Mouse (Mus musculus): Measurements from ENCODE around the gene Ybx2. TPM values are rescaled to one million over a fixed set of nuclear protein-coding genes. Genes with fewer than 3 reads are reported as not detected.
"Not testable (repeated sequence)": the region's sequence is repeated elsewhere in the genome, so short reads cannot be mapped to it uniquely, and the experiment has no call there.

Ybx2 gene
- total and polyA plus RNA-seq, 3 experiments, result 0.25 to 0.39 TPM; not detected in 1

GRCm38 (mm10) chr11:69922796-69923195, 12.8 kb upstream of the Ybx2 start:
- Histone ChIP-seq H3K27ac (ENCODE audit: insufficient read depth, low read depth) (no peak overlapping the region), H3K4me2 (ENCODE audit: insufficient read depth, low read depth, poor library complexity, severe bottlenecking) (peak overlapping the region; percentile 63), H3K9me3 (replicated peaks; ENCODE audit: low read length) (no peaks in the 10 kb centered on the region), H3K9ac (ENCODE audit: insufficient read depth, low read depth) (peak overlapping the region; percentile 88), H3K79me2 (replicated peaks; ENCODE audit: control insufficient read depth, extremely low read depth, insufficient read depth, poor library complexity, severe bottlenecking) (peaks cover 32% of the 10 kb centered on the region), H3K27me3 (replicated peaks) (no peaks in the 10 kb centered on the region), H3K36me3 (replicated peaks in 1 of 2; ENCODE audit: control insufficient read depth in 1 of 2, insufficient read depth in 1 of 2, low read length in 1 of 2) (peaks cover 13 to 18% of the 10 kb centered on the region in 2 experiments), H3K4me3 (replicated peaks in 1 of 3; ENCODE audit: low read depth in 2 of 3, low read length in 2 of 3, poor library complexity in 1 of 3) (peak overlapping the region in 2 of 3 experiments; percentile 47 to 95), H3K4me1 (ENCODE audit: control insufficient read depth in 1 of 2, insufficient read depth in 2 of 2) (peaks cover 7 to 27% of the 10 kb centered on the region in 2 experiments)
- DNase-seq (ENCODE audit: extremely low read depth), result no peak
- TF ChIP-seq MAFK (IDR thresholded peaks at IDR 0.05; ENCODE audit: insufficient replicate concordance, low read length), result peak; percentile 74; the same call in 1 of the 2 replicates
- TF ChIP-seq E2F4 (IDR thresholded peaks at IDR 0.05; ENCODE audit: insufficient replicate concordance, low read depth, low read length), result no peak
- dilution Hi-C loops (cut with MboI; ENCODE audit: extremely low pct_ligation_motif_present, extremely low pct_unique_long_range_greater_than_20kb, low sequenced_read_pairs) (no loop called here), in situ Hi-C loops (cut with MboI; ENCODE audit: low pct_ligation_motif_present, low pct_unique_long_range_greater_than_20kb, low sequenced_read_pairs) (no loop called here)

- dilution Hi-C loops (cut with MboI; ENCODE audit: extremely low pct_ligation_motif_present, extremely low pct_unique_long_range_greater_than_20kb, low sequenced_read_pairs) (no loop called here), in situ Hi-C loops (cut with MboI; ENCODE audit: low pct_ligation_motif_present, low pct_unique_long_range_greater_than_20kb, low sequenced_read_pairs) (no loop called here)
- Histone ChIP-seq H3K79me2 (replicated peaks; ENCODE audit: control insufficient read depth, extremely low read depth, insufficient read depth, poor library complexity, severe bottlenecking) (no peaks in the 10 kb centered on the region), H3K27me3 (replicated peaks) (no peaks in the 10 kb centered on the region), H3K36me3 (replicated peaks in 1 of 2; ENCODE audit: control insufficient read depth in 1 of 2, insufficient read depth in 1 of 2, low read length in 1 of 2) (no peaks in the 10 kb centered on the region), H3K4me3 (replicated peaks in 1 of 3; ENCODE audit: low read depth in 2 of 3, low read length in 2 of 3, poor library complexity in 1 of 3) (no peak overlapping the region), H3K27ac (ENCODE audit: insufficient read depth, low read depth) (no peak overlapping the region), H3K4me1 (ENCODE audit: control insufficient read depth in 1 of 2, insufficient read depth in 2 of 2) (peaks cover 9 to 33% of the 10 kb centered on the region in 2 experiments; a peak in 3 of 4 replicates), H3K9me3 (replicated peaks; ENCODE audit: low read length) (no peaks in the 10 kb centered on the region), H3K9ac (ENCODE audit: insufficient read depth, low read depth) (no peak overlapping the region), H3K4me2 (ENCODE audit: insufficient read depth, low read depth, poor library complexity, severe bottlenecking) (no peak overlapping the region)
- no peak for TF ChIP-seq ZMIZ1 (IDR thresholded peaks at IDR 0.05; ENCODE audit: low read depth, low read length)
- peak in 1 of 2 experiments; percentile 20; a peak in 2 of 4 replicates for TF ChIP-seq CTCF (conservative IDR thresholded peaks at IDR 0.05 in 1 of 2, IDR thresholded peaks at IDR 0.05 in 1 of 2; ENCODE audit: low read depth in 2 of 2, low read length in 2 of 2)
- TF ChIP-seq POLR2A (IDR thresholded peaks at IDR 0.05; ENCODE audit: low read depth, low read length), result no peak
- no peak for TF ChIP-seq MAFK (IDR thresholded peaks at IDR 0.05; ENCODE audit: insufficient replicate concordance, low read length)
- no peak for DNase-seq (ENCODE audit: extremely low read depth)
These were observed 8.1 kb upstream of the Ybx2 start for GRCm38 (mm10) chr11:69927501-69927900.

GRCm38 (mm10) chr11:69929712-69930111, 5.9 kb upstream of the Ybx2 start:
- no peaks in the 10 kb centered on the region for H3K36me3 ChIP-seq (replicated peaks in 1 of 2; ENCODE audit: control insufficient read depth in 1 of 2, insufficient read depth in 1 of 2, low read length in 1 of 2)
- no peak overlapping the region for H3K9ac ChIP-seq (ENCODE audit: insufficient read depth, low read depth)
- in situ Hi-C loops (cut with MboI; ENCODE audit: low pct_ligation_motif_present, low pct_unique_long_range_greater_than_20kb, low sequenced_read_pairs) (no loop called here), dilution Hi-C loops (cut with MboI; ENCODE audit: extremely low pct_ligation_motif_present, extremely low pct_unique_long_range_greater_than_20kb, low sequenced_read_pairs) (no loop called here)
- DNase-seq (ENCODE audit: extremely low read depth), result no peak
- no peaks in the 10 kb centered on the region for H3K9me3 ChIP-seq (replicated peaks; ENCODE audit: low read length)
- H3K27me3 ChIP-seq (replicated peaks), result peaks cover 5% of the 10 kb centered on the region
- no peak overlapping the region for H3K4me3 ChIP-seq (replicated peaks in 1 of 3; ENCODE audit: low read depth in 2 of 3, low read length in 2 of 3, poor library complexity in 1 of 3)
- peaks cover 6 to 38% of the 10 kb centered on the region in 2 experiments; a peak in 3 of 4 replicates for H3K4me1 ChIP-seq (ENCODE audit: control insufficient read depth in 1 of 2, insufficient read depth in 2 of 2)
- no peak overlapping the region for H3K27ac ChIP-seq (ENCODE audit: insufficient read depth, low read depth)
- H3K79me2 ChIP-seq (replicated peaks; ENCODE audit: control insufficient read depth, extremely low read depth, insufficient read depth, poor library complexity, severe bottlenecking), result no peaks in the 10 kb centered on the region
- H3K4me2 ChIP-seq (ENCODE audit: insufficient read depth, low read depth, poor library complexity, severe bottlenecking), result no peak overlapping the region
- TF ChIP-seq GABPA (IDR thresholded peaks at IDR 0.05; ENCODE audit: insufficient replicate concordance, low read depth, low read length) (no peak), EP300 (IDR thresholded peaks at IDR 0.05; ENCODE audit: low read length) (peak; percentile 24; the same call in 1 of the 2 replicates), NRF1 (IDR thresholded peaks at IDR 0.05; ENCODE audit: low read depth, low read length) (0 out of 2 replicates have a peak, but pooled peaks have one; percentile 9), ZNF384 (IDR thresholded peaks at IDR 0.05; ENCODE audit: low read depth, low read length) (peak; percentile 71), BHLHE40 (IDR thresholded peaks at IDR 0.05; ENCODE audit: low read depth, low read length) (peak; percentile 42; the same call in 1 of the 2 replicates), HCFC1 (IDR thresholded peaks at IDR 0.05; ENCODE audit: low read depth, low read length) (no peak), POLR2AphosphoS2 (IDR thresholded peaks at IDR 0.05; ENCODE audit: low read depth, low read length) (no peak)

- H3K9me3 ChIP-seq (replicated peaks; ENCODE audit: low read length); in situ Hi-C loops (cut with MboI; ENCODE audit: low pct_ligation_motif_present, low pct_unique_long_range_greater_than_20kb, low sequenced_read_pairs); H3K9ac ChIP-seq (ENCODE audit: insufficient read depth, low read depth); dilution Hi-C loops (cut with MboI; ENCODE audit: extremely low pct_ligation_motif_present, extremely low pct_unique_long_range_greater_than_20kb, low sequenced_read_pairs); H3K27ac ChIP-seq (ENCODE audit: insufficient read depth, low read depth); H3K4me2 ChIP-seq (ENCODE audit: insufficient read depth, low read depth, poor library complexity, severe bottlenecking); H3K36me3 ChIP-seq (replicated peaks in 1 of 2; ENCODE audit: control insufficient read depth in 1 of 2, insufficient read depth in 1 of 2, low read length in 1 of 2); H3K4me3 ChIP-seq (replicated peaks in 1 of 3; ENCODE audit: low read depth in 2 of 3, low read length in 2 of 3, poor library complexity in 1 of 3); DNase-seq (ENCODE audit: extremely low read depth); H3K79me2 ChIP-seq (replicated peaks; ENCODE audit: control insufficient read depth, extremely low read depth, insufficient read depth, poor library complexity, severe bottlenecking): not testable (repeated sequence)
- Histone ChIP-seq H3K4me1 (ENCODE audit: control insufficient read depth in 1 of 2, insufficient read depth in 2 of 2) (peaks cover 6 to 43% of the 10 kb centered on the region in 2 experiments), H3K27me3 (replicated peaks) (peaks cover 10% of the 10 kb centered on the region)
These were observed 5.4 kb upstream of the Ybx2 start for GRCm38 (mm10) chr11:69930176-69930575.

All from CH12.LX (cell line).